Mouse (Mus musculus): ENCODE measurements around the gene Sapcd1. TPM values are rescaled to one million over a fixed set of nuclear protein-coding genes. Genes with fewer than 3 reads are reported as not detected.
A peak's percentile ranks its signal among the peaks of the same experiment; 100 is the strongest.

Gene Sapcd1
- polyA plus RNA-seq, 1 experiment, result 2.8 TPM

- Histone ChIP-seq H3K4me3 (replicated peaks; ENCODE audit: extremely low read depth, low read depth, low read length) (peak within 1 kb of the TSS; percentile 59), H3K4me1 (ENCODE audit: control insufficient read depth, insufficient read depth, low read length) (peaks cover 8% of the 10 kb centered on the region)
- peak; percentile 38; the same call in 1 of the 2 replicates for TF ChIP-seq POLR2A (IDR thresholded peaks at IDR 0.05; ENCODE audit: borderline replicate concordance, extremely low read depth, low read depth, low read length)
- no peak for TF ChIP-seq CTCF (IDR thresholded peaks at IDR 0.05; ENCODE audit: insufficient read depth, low read length)
- DNase-seq, result peak; percentile 78
- WGBS, result 4% methylated on average over 48 of the region's 48 CpGs
Observed at GRCm38 (mm10) chr17:35064951-35065947, 37.4 kb upstream of the Sapcd1 start, which contains the start of gene Ly6g6c. Gene Ly6g6c (plus strand): TSS chr17:35065388.

DNA sequence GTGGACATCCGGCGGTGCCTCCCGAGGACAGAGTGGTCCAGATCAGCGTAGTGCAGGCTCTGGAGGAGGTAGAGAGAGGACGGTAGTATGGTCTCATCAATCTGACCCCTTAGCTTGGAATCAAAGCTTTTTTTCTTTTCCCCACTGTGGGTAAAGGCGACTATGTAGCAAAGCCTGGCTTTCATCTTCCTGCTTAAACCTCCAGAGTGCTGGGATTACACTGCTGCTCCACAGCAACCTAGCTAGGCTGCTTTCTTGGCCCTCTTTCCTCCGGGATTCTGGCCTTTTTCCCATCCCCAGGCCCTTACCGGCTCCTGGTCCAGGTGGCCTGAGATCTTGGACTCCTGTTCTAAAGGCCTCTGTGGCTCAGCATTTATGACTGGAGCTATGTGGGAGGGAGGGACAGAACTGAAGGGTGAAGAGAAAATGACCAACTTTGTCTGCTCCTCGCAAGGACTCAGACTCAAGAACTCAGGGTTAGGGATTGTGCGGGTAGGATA lies 36.6 kb upstream of the Sapcd1 start:
- peak; percentile 41 for DNase-seq
- no peak overlapping the region for H3K4me3 ChIP-seq (replicated peaks; ENCODE audit: extremely low read depth, low read depth, low read length)
- peaks cover 11% of the 10 kb centered on the region for H3K4me1 ChIP-seq (ENCODE audit: control insufficient read depth, insufficient read depth, low read length)
- 37% methylated on average over 10 of the region's 10 CpGs for WGBS
- TF ChIP-seq CTCF (IDR thresholded peaks at IDR 0.05; ENCODE audit: insufficient read depth, low read length) (no peak), POLR2A (IDR thresholded peaks at IDR 0.05; ENCODE audit: borderline replicate concordance, extremely low read depth, low read depth, low read length) (no peak)

GRCm38 (mm10) chr17:35063466-35063865 lies 35.6 kb upstream of the Sapcd1 start:
- WGBS, result 70% methylated on average over 3 of the region's 3 CpGs
- no peak for DNase-seq
- no peak for TF ChIP-seq POLR2A (IDR thresholded peaks at IDR 0.05; ENCODE audit: borderline replicate concordance, extremely low read depth, low read depth, low read length)
- no peak for TF ChIP-seq CTCF (IDR thresholded peaks at IDR 0.05; ENCODE audit: insufficient read depth, low read length)
- Histone ChIP-seq H3K4me3 (replicated peaks; ENCODE audit: extremely low read depth, low read depth, low read length) (no peak overlapping the region), H3K4me1 (ENCODE audit: control insufficient read depth, insufficient read depth, low read length) (peaks cover 11% of the 10 kb centered on the region)

GRCm38 (mm10) chr17:35061299-35061698 lies 33.5 kb upstream of the Sapcd1 start:
- TF ChIP-seq POLR2A (IDR thresholded peaks at IDR 0.05; ENCODE audit: borderline replicate concordance, extremely low read depth, low read depth, low read length) (no peak), CTCF (IDR thresholded peaks at IDR 0.05; ENCODE audit: insufficient read depth, low read length) (no peak)
- Histone ChIP-seq H3K4me1 (ENCODE audit: control insufficient read depth, insufficient read depth, low read length) (peaks cover 12% of the 10 kb centered on the region), H3K4me3 (replicated peaks; ENCODE audit: extremely low read depth, low read depth, low read length) (no peak overlapping the region)
- DNase-seq, result no peak
- 85% methylated on average over 8 of the region's 8 CpGs for WGBS

GRCm38 (mm10) chr17:35060737-35061297 lies 33.0 kb upstream of the Sapcd1 start:
- TF ChIP-seq POLR2A (IDR thresholded peaks at IDR 0.05; ENCODE audit: borderline replicate concordance, extremely low read depth, low read depth, low read length) (no peak), CTCF (IDR thresholded peaks at IDR 0.05; ENCODE audit: insufficient read depth, low read length) (no peak)
- Histone ChIP-seq H3K4me1 (ENCODE audit: control insufficient read depth, insufficient read depth, low read length) (peaks cover 16% of the 10 kb centered on the region), H3K4me3 (replicated peaks; ENCODE audit: extremely low read depth, low read depth, low read length) (peak overlapping the region; percentile 23)
- 64% methylated on average over 22 of the region's 22 CpGs for WGBS
- no peak for DNase-seq

DNA sequence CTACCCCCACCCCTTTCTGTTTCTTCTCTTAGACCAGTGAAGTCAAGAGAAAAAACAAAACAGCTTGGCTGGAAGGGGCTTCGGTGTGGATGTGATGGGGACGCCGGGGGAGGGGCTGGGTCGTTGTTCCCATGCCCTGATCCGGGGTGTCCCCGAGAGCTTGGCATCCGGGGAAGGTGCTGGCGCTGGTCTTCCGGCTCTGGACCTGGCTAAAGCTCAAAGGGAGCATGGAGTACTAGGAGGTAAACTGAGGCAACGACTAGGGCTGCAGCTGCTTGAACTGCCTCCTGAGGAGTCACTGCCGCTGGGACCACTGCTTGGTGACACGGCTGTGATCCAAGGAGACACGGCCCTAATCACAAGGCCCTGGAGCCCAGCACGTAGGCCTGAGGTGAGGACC lies 32.3 kb upstream of the Sapcd1 start:
- TF ChIP-seq POLR2A (IDR thresholded peaks at IDR 0.05; ENCODE audit: borderline replicate concordance, extremely low read depth, low read depth, low read length), result no peak
- TF ChIP-seq CTCF (IDR thresholded peaks at IDR 0.05; ENCODE audit: insufficient read depth, low read length), result no peak
- 16% methylated on average over 14 of the region's 14 CpGs for WGBS
- H3K4me3 ChIP-seq (replicated peaks; ENCODE audit: extremely low read depth, low read depth, low read length), result peak overlapping the region; percentile 97
- no peak for DNase-seq
- H3K4me1 ChIP-seq (ENCODE audit: control insufficient read depth, insufficient read depth, low read length), result peaks cover 16% of the 10 kb centered on the region

DNA sequence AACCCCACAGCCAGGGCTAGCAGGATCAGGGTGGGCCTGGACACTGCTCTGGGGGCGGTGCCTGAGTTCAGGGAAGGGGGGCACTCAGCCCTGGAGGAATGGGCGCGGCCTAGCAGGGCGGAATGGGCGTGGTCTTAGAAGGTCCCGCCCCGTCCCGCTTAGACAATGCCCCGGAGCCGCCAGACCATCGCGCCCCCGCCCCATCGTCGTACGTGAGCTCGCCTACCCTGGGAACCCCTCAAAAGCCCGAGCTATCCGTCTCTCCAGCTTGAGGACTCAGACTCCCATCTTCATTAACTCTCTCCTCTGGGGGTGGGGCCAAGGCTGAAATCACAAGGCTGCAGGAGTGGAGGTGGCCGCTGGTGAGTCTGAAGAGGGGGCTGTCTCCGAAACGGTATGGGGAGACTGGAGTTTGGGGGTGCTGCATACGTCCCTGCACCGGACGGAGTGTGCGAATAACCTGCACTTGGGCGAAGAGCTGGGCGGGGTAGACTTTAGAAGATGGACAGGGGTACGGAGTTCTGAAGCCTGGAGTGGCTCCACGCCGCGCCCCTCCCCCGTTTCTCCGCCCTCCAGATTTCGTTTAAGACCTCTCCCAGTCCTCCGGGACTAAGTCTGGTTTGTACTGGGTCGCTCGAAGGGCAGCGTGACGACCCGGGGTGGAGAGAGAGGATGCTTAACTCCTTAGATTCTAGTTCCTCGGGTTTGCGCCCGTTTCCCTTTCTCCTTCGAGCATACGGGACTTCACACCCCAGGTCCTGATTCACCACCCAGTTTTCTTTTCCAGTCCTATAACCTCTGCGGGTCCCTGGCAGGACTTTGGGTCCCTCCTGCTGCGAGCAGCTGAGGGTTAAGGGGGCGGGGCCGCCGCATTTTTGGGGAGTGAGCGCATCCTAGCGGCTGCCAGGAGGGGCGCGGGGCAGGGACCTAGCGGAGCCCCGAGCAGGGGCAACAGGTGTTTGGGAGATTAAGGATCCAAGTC lies 31.4 kb upstream of the Sapcd1 start, which contains the start of gene Ddah2:
Gene Ddah2, plus strand, starts transcription at position 125 of the 982 bp plus-strand sequence.
- TF ChIP-seq CTCF (IDR thresholded peaks at IDR 0.05; ENCODE audit: insufficient read depth, low read length) (peak; percentile 14; the same call in 1 of the 2 replicates), POLR2A (IDR thresholded peaks at IDR 0.05; ENCODE audit: borderline replicate concordance, extremely low read depth, low read depth, low read length) (peak; percentile 80; the same call in 1 of the 2 replicates)
- Histone ChIP-seq H3K4me3 (replicated peaks; ENCODE audit: extremely low read depth, low read depth, low read length) (peak within 1 kb of the TSS; percentile 97), H3K4me1 (ENCODE audit: control insufficient read depth, insufficient read depth, low read length) (peaks cover 16% of the 10 kb centered on the region)
- peak; percentile 90 for DNase-seq
- under 1% methylated on average over 57 of the region's 57 CpGs for WGBS

GRCm38 (mm10) chr17:35058316-35058715 lies 30.5 kb upstream of the Sapcd1 start:
- DNase-seq, result no peak
- peaks cover 16% of the 10 kb centered on the region for H3K4me1 ChIP-seq (ENCODE audit: control insufficient read depth, insufficient read depth, low read length)
- 37% methylated on average over 9 of the region's 9 CpGs for WGBS
- H3K4me3 ChIP-seq (replicated peaks; ENCODE audit: extremely low read depth, low read depth, low read length), result no peak overlapping the region
- no peak for TF ChIP-seq CTCF (IDR thresholded peaks at IDR 0.05; ENCODE audit: insufficient read depth, low read length)
- no peak for TF ChIP-seq POLR2A (IDR thresholded peaks at IDR 0.05; ENCODE audit: borderline replicate concordance, extremely low read depth, low read depth, low read length)
